In the genomic region with DNA sequence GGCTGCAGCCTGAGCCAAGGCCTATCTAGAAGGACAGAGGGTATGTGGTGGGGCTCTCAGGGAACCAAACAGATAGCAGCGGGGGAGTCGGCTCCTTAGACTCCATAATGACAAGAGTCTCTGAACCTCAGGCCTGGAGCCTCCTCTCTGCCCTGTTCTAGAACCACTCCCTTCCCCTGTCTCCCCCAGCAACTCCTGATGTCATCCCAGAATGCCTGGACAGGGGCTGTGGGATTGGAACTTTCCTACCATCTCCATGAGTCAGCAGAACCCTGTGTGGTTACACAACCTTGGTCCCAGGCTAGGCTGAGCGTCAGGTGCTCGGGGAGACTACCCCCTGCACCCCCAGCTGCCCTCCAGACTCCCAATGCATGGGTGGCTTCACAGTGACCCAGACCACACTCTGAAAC, we compare ENCODE assay signal across 19 mouse cellular contexts. TPM values are rescaled to one million over a fixed set of nuclear protein-coding genes. Genes with fewer than 3 reads are reported as not detected.
DNase-seq lines count a peak whose midpoint lies in the region; ATAC-seq and TF ChIP-seq lines count a peak whose summit lies in the region.
"Had no signal": no experiment of that assay in that cellular context is flagged by ENCODE, and none has a peak within 500 bp of the region (broad histone marks: within the 10 kb centered on the region; RNA-seq: fewer than 3 reads in every experiment).

No protein-coding gene starts in this region.

- H3K9me3 ChIP-seq in forebrain, embryonic 10.5 days, result no peaks in the 10 kb centered on the region
- no peaks in the 10 kb centered on the region for H3K9me3 ChIP-seq in forebrain, embryonic 12.5 days
- H3K9me3 ChIP-seq in liver, embryonic 15.5 days (replicated peaks), result no peaks in the 10 kb centered on the region
- H3K9me3 ChIP-seq: embryonic facial prominence, embryonic 12.5 days; lung, embryonic 15.5 days; midbrain, embryonic 12.5 days; neural tube, embryonic 12.5 days had no signal

- ATAC-seq in forebrain, embryonic 12.5 days (ENCODE audit: low FRiP score), result no peak
- peak; percentile 45 for ATAC-seq in liver, embryonic 15.5 days (ENCODE audit: insufficient read depth)
- ATAC-seq: forebrain, embryonic 14.5 days; inflammation-experienced regulatory T-cells, adult 6 months had no signal

- no peak overlapping the region for H3K4me3 ChIP-seq in forebrain, embryonic 10.5 days
- no peak overlapping the region for H3K4me3 ChIP-seq in forebrain, embryonic 12.5 days (replicated peaks)
- H3K4me3 ChIP-seq in left cerebral cortex, adult 2 months, result no peak overlapping the region
- H3K4me3 ChIP-seq in liver, embryonic 15.5 days (replicated peaks), result no peak overlapping the region
- H3K4me3 ChIP-seq: embryonic facial prominence, embryonic 12.5 days; lung, embryonic 15.5 days; midbrain, embryonic 12.5 days; neural tube, embryonic 12.5 days had no signal

- H3K36me3 ChIP-seq in forebrain, embryonic 10.5 days (replicated peaks), result no peaks in the 10 kb centered on the region
- H3K36me3 ChIP-seq in forebrain, embryonic 12.5 days (replicated peaks), result no peaks in the 10 kb centered on the region
- H3K36me3 ChIP-seq in liver, embryonic 15.5 days (replicated peaks), result no peaks in the 10 kb centered on the region
- H3K36me3 ChIP-seq: embryonic facial prominence, embryonic 12.5 days; lung, embryonic 15.5 days; midbrain, embryonic 12.5 days; neural tube, embryonic 12.5 days had no signal

- peaks cover 35% of the 10 kb centered on the region for H3K27me3 ChIP-seq in forebrain, embryonic 10.5 days (ENCODE audit: poor library complexity, severe bottlenecking)
- peaks cover 10% of the 10 kb centered on the region; the same call in 1 of the 2 replicates for H3K27me3 ChIP-seq in forebrain, embryonic 12.5 days
- H3K27me3 ChIP-seq in liver, embryonic 15.5 days, result no peaks in the 10 kb centered on the region
- H3K27me3 ChIP-seq: lung, embryonic 15.5 days; neural tube, embryonic 12.5 days had no signal

- H3K9ac ChIP-seq in forebrain, embryonic 12.5 days, result no peak overlapping the region
- H3K9ac ChIP-seq in liver, embryonic 15.5 days, result no peak overlapping the region
- H3K9ac ChIP-seq: embryonic facial prominence, embryonic 12.5 days; lung, embryonic 15.5 days; midbrain, embryonic 12.5 days; neural tube, embryonic 12.5 days had no signal

- TF ChIP-seq CTCF in left cerebral cortex, adult 2 months (IDR thresholded peaks at IDR 0.05), result no peak

- peaks cover 67% of the 10 kb centered on the region for H3K4me1 ChIP-seq in forebrain, embryonic 10.5 days
- H3K4me1 ChIP-seq in forebrain, embryonic 12.5 days, result peaks cover 66% of the 10 kb centered on the region
- H3K4me1 ChIP-seq in liver, embryonic 15.5 days (replicated peaks), result peaks cover 67% of the 10 kb centered on the region

- H3K27ac ChIP-seq in forebrain, embryonic 10.5 days, result 0 out of 2 replicates have a peak overlapping the region, but pooled peaks have one; percentile 26
- no peak overlapping the region for H3K27ac ChIP-seq in forebrain, embryonic 12.5 days
- H3K27ac ChIP-seq in left cerebral cortex, adult 2 months, result peak overlapping the region; percentile 99
- H3K27ac ChIP-seq in liver, embryonic 15.5 days (replicated peaks), result peak overlapping the region; percentile 6; the same call in 1 of the 2 replicates
- H3K27ac ChIP-seq: embryonic facial prominence, embryonic 12.5 days; lung, embryonic 15.5 days; midbrain, embryonic 12.5 days; neural tube, embryonic 12.5 days had no signal

- 90% methylated on average over 4 of the region's 4 CpGs for WGBS in forebrain, embryonic 10.5 days
- WGBS in forebrain, embryonic 12.5 days, result 93% methylated on average over 4 of the region's 4 CpGs
- WGBS in liver, embryonic 15.5 days (ENCODE audit: insufficient replicate concordance), result 28% methylated on average over 4 of the region's 4 CpGs

- H3K4me2 ChIP-seq in forebrain, embryonic 12.5 days, result no peak overlapping the region
- no peak overlapping the region for H3K4me2 ChIP-seq in liver, embryonic 15.5 days
- H3K4me2 ChIP-seq: embryonic facial prominence, embryonic 12.5 days; lung, embryonic 15.5 days; midbrain, embryonic 12.5 days; neural tube, embryonic 12.5 days had no signal

- intact Hi-C loops in left cerebral cortex, adult 2 months (cut with DNase I), result no loop called here

- no peak for DNase-seq in forebrain, embryonic 10.5 days (ENCODE audit: extremely low spot score, low spot score)
- no peak for DNase-seq in left cerebral cortex, adult 2 months (ENCODE audit: extremely low spot score in 1 of 2, low spot score in 2 of 2)
- DNase-seq in left cerebral cortex, adult 18-20 months (ENCODE audit: low spot score in 2 of 2), result no peak
- DNase-seq in adipocyte (ENCODE audit: low spot score), result peak; percentile 68
- no peak for DNase-seq in cerebellum, adult 8-10 months
- DNase-seq in cerebellum, postnatal 14 days, result no peak
- DNase-seq: adrenal gland, postnatal 14 days; cerebellum, adult 18-20 months; kidney, postnatal 14 days; right cerebral cortex, adult 18-20 months; thymus, postnatal 25 days had no signal

RNA-seq across cellular contexts. Expression of a gene that starts 60.0 kb away (rescaled TPM):
- polyA plus RNA-seq in forebrain, embryonic 10.5 days (2016; fragmentation: Nextera tagmentation; extraction: Ambion mirVana), result 2.1 and 3.0 TPM in 2 replicates
- 6.8 and 8.9 TPM in 2 replicates for polyA plus RNA-seq in forebrain, embryonic 12.5 days (2016; fragmentation: Nextera tagmentation; extraction: Ambion mirVana)
- total RNA-seq in left cerebral cortex, adult 2 months (2021), result 100 to 1,000 TPM; 317 to 336 TPM
- 100 to 1,000 TPM; 259 to 274 TPM for total RNA-seq in left cerebral cortex, adult 18-20 months (2021)
- 1.5 and 2.2 TPM in 2 replicates for polyA plus RNA-seq in liver, embryonic 15.5 days (2015; fragmentation: Nextera tagmentation; extraction: Ambion mirVana)
